Mouse (Mus musculus): ENCODE results near the gene Cyp4x1. TPM values are rescaled to one million over a fixed set of nuclear protein-coding genes. Genes with fewer than 3 reads are reported as not detected.

Gene Cyp4x1
- polyA plus RNA-seq, 1 experiment from 2014 or later: not detected

GRCm38 (mm10) chr4:115091806-115092205 is 42.3 kb downstream of the Cyp4x1 start:
- no peak for ATAC-seq
- ChIA-PET POLR2A (interaction anchor here (1.0 kb wide), 1 partner anchor 26 kb away, joined by 3 read pairs; no protein-coding TSS in a partner anchor), CTCF (interaction anchor here (1.0 to 1.5 kb wide), 3 partner anchors 9 to 95 kb away, joined by 3 read pairs; no protein-coding TSS in a partner anchor)
- DNase-seq (ENCODE audit: low read depth, low spot score): no peak
- H3K27me3 ChIP-seq: no peaks in the 10 kb centered on the region
- TF ChIP-seq CTCF (IDR thresholded peaks at IDR 0.05): no peak
- in situ Hi-C loops (cut with MboI; ENCODE audit: low pct_unique_long_range_greater_than_20kb): loop anchor here (5.0 kb wide), 2 partner anchors 45 to 90 kb away; partner anchors contain the start of gene Stil

- ChIA-PET CTCF (interaction anchor here (1.5 kb wide), 1 partner anchor 56 kb away, joined by 3 read pairs; no protein-coding TSS in a partner anchor), POLR2A (interaction anchor here (1.0 kb wide), 1 partner anchor 93 kb away, joined by 3 read pairs; no protein-coding TSS in a partner anchor)
- in situ Hi-C loops (cut with MboI; ENCODE audit: low pct_unique_long_range_greater_than_20kb): loop anchor here (5.0 kb wide), 2 partner anchors 43 to 88 kb away; partner anchors contain the start of gene Stil
- no peak for DNase-seq (ENCODE audit: low read depth, low spot score)
- no peaks in the 10 kb centered on the region for H3K27me3 ChIP-seq
- ATAC-seq: no peak
- no peak for TF ChIP-seq CTCF (IDR thresholded peaks at IDR 0.05)
Measured at GRCm38 (mm10) chr4:115090592-115090991, 43.5 kb downstream of the Cyp4x1 start.

GRCm38 (mm10) chr4:115088611-115089338 is 45.3 kb downstream of the Cyp4x1 start, which contains the start of gene Pdzk1ip1:
Gene Pdzk1ip1 (plus strand): TSS chr4:115088708.
- no peak for TF ChIP-seq CTCF (IDR thresholded peaks at IDR 0.05)
- H3K27me3 ChIP-seq: no peaks in the 10 kb centered on the region
- ATAC-seq: peak; percentile 91

GRCm38 (mm10) chr4:115086763-115087415 is 47.2 kb downstream of the Cyp4x1 start:
- no peaks in the 10 kb centered on the region for H3K27me3 ChIP-seq
- TF ChIP-seq CTCF (IDR thresholded peaks at IDR 0.05): no peak
- ChIA-PET CTCF (interaction anchor here (1.0 to 6.8 kb wide), 9 partner anchors 8 to 87 kb away, joined by 3 to 45 read pairs (median 6); partner anchors contain the start of gene Stil), POLR2A (interaction anchor here (0.7 to 0.9 kb wide), 3 partner anchors 40 to 187 kb away, joined by 3 to 4 read pairs (median 3); no protein-coding TSS in a partner anchor)
- peak; percentile 42 for ATAC-seq
- in situ Hi-C loops (cut with MboI; ENCODE audit: low pct_unique_long_range_greater_than_20kb): no loop called here
- no peak for DNase-seq (ENCODE audit: low read depth, low spot score)

More at GRCm38 (mm10) chr4:115088611-115089338, 45.3 kb downstream of the Cyp4x1 start, which contains the start of gene Pdzk1ip1:
- DNase-seq (ENCODE audit: low read depth, low spot score): peak; percentile 71
- POLR2A ChIA-PET: interaction anchor here (0.6 kb wide), 1 partner anchor 571 kb away, joined by 4 read pairs; no protein-coding TSS in a partner anchor
- CTCF ChIA-PET: interaction anchor here (1.5 to 1.6 kb wide), 3 partner anchors 8 to 53 kb away, joined by 3 to 5 read pairs (median 4); no protein-coding TSS in a partner anchor
- in situ Hi-C loops (cut with MboI; ENCODE audit: low pct_unique_long_range_greater_than_20kb): no loop called here

GRCm38 (mm10) chr4:115086257-115086656 is 47.8 kb downstream of the Cyp4x1 start:
- TF ChIP-seq CTCF (IDR thresholded peaks at IDR 0.05): no peak
- ATAC-seq (no peak), DNase-seq (ENCODE audit: low read depth, low spot score) (no peak)
- H3K27me3 ChIP-seq: no peaks in the 10 kb centered on the region
- ChIA-PET CTCF (interaction anchor here (1.0 to 6.8 kb wide), 17 partner anchors 8 to 104 kb away, joined by 3 to 45 read pairs (median 6); partner anchors contain the start of gene Stil), POLR2A (interaction anchor here (0.7 to 0.9 kb wide), 2 partner anchors 39 to 87 kb away, joined by 3 to 4 read pairs; no protein-coding TSS in a partner anchor)
- in situ Hi-C loops (cut with MboI; ENCODE audit: low pct_unique_long_range_greater_than_20kb): no loop called here

- in situ Hi-C loops (cut with MboI; ENCODE audit: low pct_unique_long_range_greater_than_20kb): no loop called here
- DNase-seq (ENCODE audit: low read depth, low spot score) (no peak), ATAC-seq (peak; percentile 32)
- H3K27me3 ChIP-seq: no peaks in the 10 kb centered on the region
- TF ChIP-seq CTCF (IDR thresholded peaks at IDR 0.05): peak; percentile 91
- CTCF ChIA-PET: interaction anchor here (0.7 to 6.8 kb wide), 19 partner anchors 9 to 104 kb away, joined by 3 to 45 read pairs (median 6); partner anchors contain the start of gene Stil
- POLR2A ChIA-PET: no interaction called here
Measured at GRCm38 (mm10) chr4:115085522-115086095, 48.5 kb downstream of the Cyp4x1 start.

GRCm38 (mm10) chr4:115083031-115083430 is 51.0 kb downstream of the Cyp4x1 start:
- POLR2A ChIA-PET: no interaction called here
- in situ Hi-C loops (cut with MboI; ENCODE audit: low pct_unique_long_range_greater_than_20kb): no loop called here
- ATAC-seq: no peak
- no peaks in the 10 kb centered on the region for H3K27me3 ChIP-seq
- no peak for DNase-seq (ENCODE audit: low read depth, low spot score)
- CTCF ChIA-PET: interaction anchor here (6.8 kb wide), 1 partner anchor 37 kb away, joined by 45 read pairs; no protein-coding TSS in a partner anchor
- no peak for TF ChIP-seq CTCF (IDR thresholded peaks at IDR 0.05)

GRCm38 (mm10) chr4:115079821-115080349 is 54.2 kb downstream of the Cyp4x1 start:
- TF ChIP-seq CTCF (IDR thresholded peaks at IDR 0.05): no peak
- POLR2A ChIA-PET: no interaction called here
- no peaks in the 10 kb centered on the region for H3K27me3 ChIP-seq
- in situ Hi-C loops (cut with MboI; ENCODE audit: low pct_unique_long_range_greater_than_20kb): no loop called here
- CTCF ChIA-PET: interaction anchor here (0.7 to 1.0 kb wide), 2 partner anchors 32 to 97 kb away, joined by 3 to 4 read pairs; no protein-coding TSS in a partner anchor
- DNase-seq (ENCODE audit: low read depth, low spot score): no peak
- no peak for ATAC-seq

GRCm38 (mm10) chr4:115078892-115079820 is 54.9 kb downstream of the Cyp4x1 start:
- DNase-seq (ENCODE audit: low read depth, low spot score) (no peak), ATAC-seq (no peak)
- H3K27me3 ChIP-seq: no peaks in the 10 kb centered on the region
- in situ Hi-C loops (cut with MboI; ENCODE audit: low pct_unique_long_range_greater_than_20kb): no loop called here
- ChIA-PET POLR2A (interaction anchor here (0.7 kb wide), 1 partner anchor 10 kb away, joined by 3 read pairs; no protein-coding TSS in a partner anchor), CTCF (interaction anchor here (0.7 to 1.2 kb wide), 5 partner anchors 17 to 96 kb away, joined by 3 to 4 read pairs (median 3); no protein-coding TSS in a partner anchor)
- TF ChIP-seq CTCF (IDR thresholded peaks at IDR 0.05): no peak

Data from Patski (cell line).